Mouse (Mus musculus) MEL (cell line): ENCODE results near the gene Nmrk2. TPM values are rescaled to one million over a fixed set of nuclear protein-coding genes. Genes with fewer than 3 reads are reported as not detected.

ENCODE experiments used
- DNase-seq: peaks from one replicate; pipeline ENCODE4 v3.0.0; 2011; ENCODE audit warnings: low read depth, low spot score
- H3K27ac ChIP-seq: 2 replicates; pipeline ENCODE4 v1.5.1; 2012; ENCODE audit warnings: low read depth, mild to moderate bottlenecking, control low read depth, low read length, moderate library complexity; ENCODE audit not compliant: control insufficient read depth
- H3K27me3 ChIP-seq, 2 experiments: fragments of 150-350 bp in 1 of 2; sonication (generic) in 1 of 2; 2 replicates each; pipeline ENCODE4 v1.6.1; 2012; ENCODE audit warnings: low read length in 2 of 2, mild to moderate bottlenecking in 2 of 2, improper control_type of control experiment in 1 of 2, moderate library complexity in 1 of 2; ENCODE audit not compliant: insufficient read depth in 2 of 2, control insufficient read depth in 1 of 2
- H3K36me3 ChIP-seq, 2 experiments: 2 replicates each; pipeline ENCODE4 v1.6.1; 2012 to 2014; ENCODE audit warnings: low read length in 2 of 2, improper control_type of control experiment in 1 of 2, inconsistent platforms in 1 of 2, mild to moderate bottlenecking in 1 of 2; ENCODE audit not compliant: insufficient read depth in 2 of 2, control insufficient read depth in 1 of 2
- H3K4me1 ChIP-seq, 2 experiments: fragments of 150-350 bp in 1 of 2; sonication (generic) in 1 of 2; 2 replicates each; pipeline ENCODE4 v1.6.1; 2012; ENCODE audit warnings: low read length in 2 of 2, improper control_type of control experiment in 1 of 2, mild to moderate bottlenecking in 1 of 2; ENCODE audit not compliant: insufficient read depth in 2 of 2, control insufficient read depth in 1 of 2
- H3K4me3 ChIP-seq, 2 experiments: fragments of 150-350 bp in 1 of 2; sonication (generic) in 1 of 2; 2 replicates each; pipeline ENCODE4 v1.5.1; 2012; ENCODE audit warnings: low read depth in 2 of 2, low read length in 2 of 2, mild to moderate bottlenecking in 2 of 2, moderate library complexity in 2 of 2, control low read depth in 1 of 2, improper control_type of control experiment in 1 of 2; ENCODE audit not compliant: control insufficient read depth in 1 of 2, insufficient read depth in 1 of 2
- H3K79me2 ChIP-seq: 2 replicates; pipeline ENCODE4 v1.6.1; 2012; ENCODE audit warnings: mild to moderate bottlenecking, low read length, moderate library complexity; ENCODE audit not compliant: control insufficient read depth, poor library complexity, insufficient read depth
- H3K9ac ChIP-seq: 2 replicates; pipeline ENCODE4 v1.6.1; 2012; ENCODE audit warnings: low read depth, mild to moderate bottlenecking, control low read depth, low read length, moderate library complexity; ENCODE audit not compliant: control insufficient read depth, poor library complexity, severe bottlenecking
- H3K9me3 ChIP-seq: fragments of 150-350 bp; sonication (generic); replicated peaks from 2 replicates; pipeline ENCODE4 v1.6.1; 2012; ENCODE audit warnings: mild to moderate bottlenecking, low read length, improper control_type of control experiment, moderate library complexity; ENCODE audit not compliant: insufficient read depth
- CHD1 ChIP-seq: IDR thresholded peaks from 2 replicates; pipeline ENCODE4 v1.6.1; 2012; ENCODE audit warnings: low read depth, mild to moderate bottlenecking, inconsistent platforms, low read length, improper control_type of control experiment
- CHD2 ChIP-seq: IDR thresholded peaks from 2 replicates; pipeline ENCODE4 v1.6.1; 2011; ENCODE audit warnings: low read length, improper control_type of control experiment
- E2F4 ChIP-seq: IDR thresholded peaks from 2 replicates; pipeline ENCODE4 v1.6.1; 2011; ENCODE audit warnings: low read depth, low read length, improper control_type of control experiment, borderline replicate concordance
- ELF1 ChIP-seq: IDR thresholded peaks from 2 replicates; pipeline ENCODE4 v1.6.1; 2014; ENCODE audit warnings: low read depth, mild to moderate bottlenecking, inconsistent platforms, low read length, improper control_type of control experiment, moderate library complexity
- EP300 ChIP-seq, 2 experiments: IDR thresholded peaks; 2 replicates each; pipeline ENCODE4 v1.6.1; 2011; ENCODE audit warnings: improper control_type of control experiment in 2 of 2, low read length in 2 of 2, low read depth in 1 of 2, mild to moderate bottlenecking in 1 of 2
- ETS1 ChIP-seq: IDR thresholded peaks from 2 replicates; pipeline ENCODE4 v1.6.1; 2012; ENCODE audit warnings: low read depth, mild to moderate bottlenecking, inconsistent platforms, low read length, improper control_type of control experiment, moderate library complexity
- GABPA ChIP-seq: IDR thresholded peaks from 2 replicates; pipeline ENCODE4 v1.6.1; 2012; ENCODE audit warnings: low read depth, mild to moderate bottlenecking, inconsistent platforms, low read length, improper control_type of control experiment, moderate library complexity
- GATA1 ChIP-seq: IDR thresholded peaks from 2 replicates; pipeline ENCODE4 v1.6.1; 2011; ENCODE audit warnings: low read depth, low read length, improper control_type of control experiment
- HCFC1 ChIP-seq: IDR thresholded peaks from 2 replicates; pipeline ENCODE4 v1.6.1; 2012; ENCODE audit warnings: low read depth, mild to moderate bottlenecking, inconsistent platforms, low read length, improper control_type of control experiment, moderate library complexity
- MAFK ChIP-seq: IDR thresholded peaks from 2 replicates; pipeline ENCODE4 v1.6.1; 2011; ENCODE audit warnings: low read depth, mild to moderate bottlenecking, low read length, improper control_type of control experiment, borderline replicate concordance
- MAX ChIP-seq: IDR thresholded peaks from 2 replicates; pipeline ENCODE4 v1.6.1; 2011; ENCODE audit warnings: low read length, improper control_type of control experiment
- MEF2A ChIP-seq: IDR thresholded peaks from 2 replicates; pipeline ENCODE4 v1.6.1; 2014; ENCODE audit warnings: low read depth, mild to moderate bottlenecking, inconsistent platforms, low read length, improper control_type of control experiment; ENCODE audit not compliant: poor library complexity, insufficient replicate concordance, severe bottlenecking; ENCODE audit errors: extremely low read depth
- MXI1 ChIP-seq: IDR thresholded peaks from 2 replicates; pipeline ENCODE4 v1.6.1; 2011; ENCODE audit warnings: mild to moderate bottlenecking, low read depth, low read length, improper control_type of control experiment
- MYB ChIP-seq: IDR thresholded peaks from 2 replicates; pipeline ENCODE4 v1.6.1; 2011; ENCODE audit warnings: mild to moderate bottlenecking, low read depth, low read length, improper control_type of control experiment
- MYC ChIP-seq: IDR thresholded peaks from 2 replicates; pipeline ENCODE4 v1.6.1; 2011; ENCODE audit warnings: low read depth, mild to moderate bottlenecking, low read length, improper control_type of control experiment, moderate library complexity
- NRF1 ChIP-seq: IDR thresholded peaks from 2 replicates; pipeline ENCODE4 v1.6.1; 2014; ENCODE audit warnings: low read depth, mild to moderate bottlenecking, inconsistent platforms, low read length, improper control_type of control experiment, moderate library complexity; ENCODE audit not compliant: poor library complexity, insufficient read depth, severe bottlenecking
- POLR2A ChIP-seq, 2 experiments: IDR thresholded peaks; 2 replicates each; pipeline ENCODE4 v1.6.1; 2011 to 2012; ENCODE audit warnings: low read length in 2 of 2, mild to moderate bottlenecking in 2 of 2, control low read depth in 1 of 2, improper control_type of control experiment in 1 of 2, low read depth in 1 of 2, moderate library complexity in 1 of 2; ENCODE audit not compliant: control insufficient read depth in 1 of 2, insufficient read depth in 1 of 2, poor library complexity in 1 of 2
- POLR2AphosphoS2 ChIP-seq: IDR thresholded peaks from 2 replicates; pipeline ENCODE4 v1.6.1; 2011; ENCODE audit warnings: low read length, improper control_type of control experiment
- RAD21 ChIP-seq: IDR thresholded peaks from 2 replicates; pipeline ENCODE4 v1.6.1; 2011; ENCODE audit warnings: mild to moderate bottlenecking, low read depth, low read length, improper control_type of control experiment
- RCOR1 ChIP-seq: IDR thresholded peaks from 2 replicates; pipeline ENCODE4 v1.6.1; 2012; ENCODE audit warnings: low read depth, mild to moderate bottlenecking, inconsistent platforms, low read length, improper control_type of control experiment
- SIN3A ChIP-seq: IDR thresholded peaks from 2 replicates; pipeline ENCODE4 v1.6.1; 2012; ENCODE audit warnings: low read length, improper control_type of control experiment, inconsistent platforms
- SMC3 ChIP-seq: IDR thresholded peaks from 2 replicates; pipeline ENCODE4 v1.6.1; 2011; ENCODE audit warnings: low read depth, low read length, improper control_type of control experiment
- TAL1 ChIP-seq: IDR thresholded peaks from 2 replicates; pipeline ENCODE4 v1.6.1; 2012; ENCODE audit warnings: mild to moderate bottlenecking, inconsistent platforms, low read length, moderate library complexity, mixed read lengths
- TBP ChIP-seq: IDR thresholded peaks from 2 replicates; pipeline ENCODE4 v1.8.0; 2011; ENCODE audit warnings: low read depth, low read length, improper control_type of control experiment
- TCF12 ChIP-seq: IDR thresholded peaks from 2 replicates; pipeline ENCODE4 v1.6.1; 2014; ENCODE audit warnings: low read depth, mild to moderate bottlenecking, inconsistent platforms, low read length, improper control_type of control experiment, moderate library complexity
- UBTF ChIP-seq: IDR thresholded peaks from 2 replicates; pipeline ENCODE4 v1.6.1; 2012; ENCODE audit warnings: low read depth, mild to moderate bottlenecking, inconsistent platforms, low read length, improper control_type of control experiment, moderate library complexity, borderline replicate concordance; ENCODE audit not compliant: insufficient read depth
- USF2 ChIP-seq, 2 experiments: IDR thresholded peaks; 2 replicates each; pipeline ENCODE4 v1.6.1; 2011 to 2012; ENCODE audit warnings: improper control_type of control experiment in 2 of 2, low read length in 2 of 2, borderline replicate concordance in 1 of 2, inconsistent platforms in 1 of 2, low read depth in 1 of 2, mild to moderate bottlenecking in 1 of 2; ENCODE audit not compliant: insufficient read depth in 1 of 2
- ZC3H11A ChIP-seq: IDR thresholded peaks from 2 replicates; pipeline ENCODE4 v1.6.1; 2012; ENCODE audit warnings: low read depth, mild to moderate bottlenecking, inconsistent platforms, low read length, improper control_type of control experiment
- ZMIZ1 ChIP-seq: IDR thresholded peaks from 2 replicates; pipeline ENCODE4 v1.6.1; 2012; ENCODE audit warnings: low read depth, mild to moderate bottlenecking, inconsistent platforms, low read length, improper control_type of control experiment, moderate library complexity
- polyA plus RNA-seq, 2 experiments: library from polyadenylated mRNA; stranded (reverse) in 1 of 2; unstranded in 1 of 2; fragments of >175 nt in 1 of 2; fragments of >200 nt in 1 of 2; gene quantifications; 2 replicates each; pipeline versions ENCODE4 v1.2.1 to v1.2.4; 2012; ENCODE audit warnings: low replicate concordance in 2 of 2, low read depth in 1 of 2; ENCODE audit not compliant: insufficient read length in 2 of 2, insufficient read depth in 1 of 2, missing spikeins in 1 of 2
- total RNA-seq: library from RNA; depleted of rRNA; stranded (reverse); fragments of 300-350 nt; gene quantifications from 2 replicates; pipeline ENCODE4 v1.2.3, GENCODE M21; 2012

Nmrk2 gene
- total and polyA plus RNA-seq, 3 experiments, result not detected

DNA sequence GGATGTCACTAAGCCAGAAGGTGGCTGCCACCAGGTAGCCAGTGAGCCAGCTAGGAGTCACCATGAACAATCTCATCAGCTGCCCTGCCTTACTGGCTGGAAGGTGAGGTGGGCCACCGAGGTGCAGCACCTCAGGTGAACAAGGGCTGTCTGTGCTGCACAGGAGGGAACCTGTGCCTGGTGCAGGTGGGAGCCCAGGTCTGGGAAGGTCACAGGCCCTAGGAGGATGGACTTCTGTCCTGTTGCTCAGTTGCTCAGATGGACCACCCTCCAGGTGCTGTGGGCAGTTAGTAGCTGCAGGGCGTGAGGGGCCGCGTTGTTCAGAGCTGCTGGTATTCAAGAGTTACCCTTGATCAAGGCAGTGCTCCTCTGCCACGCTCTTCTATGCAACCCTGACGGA is 15.0 kb upstream of the Nmrk2 start:
- no peak for DNase-seq
- peak overlapping the region; percentile 6; the same call in 1 of the 2 replicates for H3K9ac ChIP-seq
- TF ChIP-seq USF2 (IDR thresholded peaks at IDR 0.05; ENCODE audit: borderline replicate concordance in 1 of 2, insufficient read depth in 1 of 2, low read depth in 1 of 2, low read length in 2 of 2), result no peak
- TF ChIP-seq MXI1, result no peak
- no peak for TF ChIP-seq TCF12
- no peak for TF ChIP-seq NRF1
- TF ChIP-seq MAX, result no peak
- no peak for TF ChIP-seq POLR2A (IDR thresholded peaks at IDR 0.05; ENCODE audit: control insufficient read depth in 1 of 2, insufficient read depth in 1 of 2, low read depth in 1 of 2, low read length in 2 of 2, poor library complexity in 1 of 2)
- no peak for TF ChIP-seq TAL1
- TF ChIP-seq MAFK, result no peak
- no peak for TF ChIP-seq SMC3
- no peak for TF ChIP-seq ELF1
- TF ChIP-seq HCFC1, result no peak
- TF ChIP-seq SIN3A, result no peak
- no peak for TF ChIP-seq RCOR1
- TF ChIP-seq ZC3H11A, result no peak
- TF ChIP-seq MYB, result no peak
- TF ChIP-seq GABPA, result no peak

GRCm38 (mm10) chr10:81216260-81216659 is 14.4 kb upstream of the Nmrk2 start:
- Histone ChIP-seq H3K9me3 (no peaks in the 10 kb centered on the region), H3K9ac (peak overlapping the region; percentile 49), H3K27ac (peak overlapping the region; percentile 48), H3K4me3 (peak overlapping the region; percentile 31 to 60; a peak in 3 of 4 replicates), H3K36me3 (peaks cover 0 to 2% of the 10 kb centered on the region in 2 experiments; a peak in 1 of 4 replicates), H3K4me1 (peaks cover 2 to 13% of the 10 kb centered on the region in 2 experiments), H3K79me2 (no peaks in the 10 kb centered on the region), H3K27me3 (no peaks in the 10 kb centered on the region)
- peak; percentile 90 for DNase-seq
- no peak for TF ChIP-seq CHD2
- TF ChIP-seq POLR2A (IDR thresholded peaks at IDR 0.05; ENCODE audit: control insufficient read depth in 1 of 2, insufficient read depth in 1 of 2, low read depth in 1 of 2, low read length in 2 of 2, poor library complexity in 1 of 2), result peak; percentile 48 to 76; a peak in 2 of 4 replicates
- TF ChIP-seq ZMIZ1, result peak; percentile 63; the same call in 1 of the 2 replicates
- TF ChIP-seq CHD1, result no peak
- no peak for TF ChIP-seq MEF2A
- 0 out of 4 replicates have a peak, but pooled peaks of 1 of the 2 experiments have one; percentile 19 for TF ChIP-seq EP300 (IDR thresholded peaks at IDR 0.05; ENCODE audit: low read depth in 1 of 2, low read length in 2 of 2)
- peak; percentile 84 for TF ChIP-seq TBP
- no peak for TF ChIP-seq GABPA
- TF ChIP-seq MYC, result 0 out of 2 replicates have a peak, but pooled peaks have one; percentile 16
- TF ChIP-seq MYB, result no peak
- TF ChIP-seq GATA1, result peak; percentile 47; the same call in 1 of the 2 replicates
- 0 out of 2 replicates have a peak, but pooled peaks have one; percentile 19 for TF ChIP-seq ETS1
- peak; percentile 45; the same call in 1 of the 2 replicates for TF ChIP-seq POLR2AphosphoS2
- no peak; the same call in 1 of the 2 replicates for TF ChIP-seq MXI1
- peak; percentile 69 for TF ChIP-seq HCFC1
- TF ChIP-seq ELF1, result peak; percentile 63; the same call in 1 of the 2 replicates
- no peak for TF ChIP-seq UBTF
- peak; percentile 56; the same call in 1 of the 2 replicates for TF ChIP-seq TCF12
- no peak for TF ChIP-seq TAL1
- TF ChIP-seq RAD21, result no peak
- TF ChIP-seq E2F4, result no peak

More for the DNA sequence above, 15.0 kb upstream of the Nmrk2 start:
- H3K9me3 ChIP-seq, result no peaks in the 10 kb centered on the region
- peak overlapping the region; percentile 13 to 44; a peak in 2 of 4 replicates for H3K4me3 ChIP-seq
- H3K36me3 ChIP-seq, result peaks cover 0 to 2% of the 10 kb centered on the region in 2 experiments; a peak in 1 of 4 replicates
- peaks cover 4 to 13% of the 10 kb centered on the region in 2 experiments for H3K4me1 ChIP-seq
- no peaks in the 10 kb centered on the region for H3K79me2 ChIP-seq
- H3K27ac ChIP-seq, result peak overlapping the region; percentile 48
- H3K27me3 ChIP-seq, result no peaks in the 10 kb centered on the region
